Mouse (Mus musculus): Measurements from ENCODE around the gene Mettl7a2.

The Mettl7a2 gene

DNA sequence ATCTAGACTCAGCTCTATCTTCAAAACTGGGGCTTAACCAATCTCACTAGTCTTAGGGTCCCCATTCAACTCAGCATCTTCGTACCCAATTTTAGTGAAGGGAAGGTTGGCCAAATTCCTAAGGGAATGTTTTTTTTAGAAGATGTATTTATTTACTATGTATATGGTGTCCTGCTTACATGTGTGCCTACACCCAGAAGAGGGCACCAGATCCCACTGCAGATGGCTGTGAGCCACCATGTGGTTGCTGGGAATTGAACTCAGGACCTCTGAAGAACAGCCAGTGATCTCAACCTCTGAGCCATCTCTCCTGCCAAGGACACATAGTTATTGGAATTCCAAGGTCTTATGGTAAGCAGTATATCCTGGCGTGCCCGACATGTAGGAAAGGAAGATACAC, 42.6 kb downstream of the Mettl7a2 start:
- DNase-seq (ENCODE audit: low spot score), result no peak

DNA sequence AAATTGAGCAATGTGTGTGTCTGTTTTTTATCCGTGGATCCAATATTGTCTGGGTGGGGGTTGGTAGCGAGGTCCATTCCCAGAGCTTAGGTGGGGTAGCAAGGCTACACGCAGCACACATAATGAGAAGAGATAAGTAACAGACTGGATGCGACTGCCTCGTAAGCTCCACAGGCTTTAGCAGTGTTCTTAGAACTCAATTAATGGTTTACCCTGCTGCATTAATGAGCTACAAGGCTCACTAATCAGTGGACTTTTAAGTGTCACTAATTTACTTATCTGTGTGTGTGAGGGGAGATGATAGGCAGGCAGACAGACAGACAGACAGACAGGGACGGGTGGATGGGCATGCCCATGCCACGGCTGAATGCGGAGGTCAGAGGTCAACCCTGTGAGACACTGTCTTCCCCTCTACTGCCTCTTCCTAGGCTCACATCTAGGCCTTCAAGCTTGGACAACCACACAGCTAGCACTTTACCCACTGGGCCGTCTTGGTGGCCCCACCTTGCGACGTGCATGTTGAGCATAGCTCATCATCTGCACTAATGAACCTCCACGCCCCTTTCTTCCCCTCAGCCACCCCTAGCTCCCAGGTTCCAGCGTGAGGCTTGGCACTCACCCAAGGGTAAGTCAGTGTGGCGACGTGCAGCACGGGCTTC, 47.7 kb downstream of the Mettl7a2 start:
- DNase-seq (ENCODE audit: low spot score), result no peak

DNA sequence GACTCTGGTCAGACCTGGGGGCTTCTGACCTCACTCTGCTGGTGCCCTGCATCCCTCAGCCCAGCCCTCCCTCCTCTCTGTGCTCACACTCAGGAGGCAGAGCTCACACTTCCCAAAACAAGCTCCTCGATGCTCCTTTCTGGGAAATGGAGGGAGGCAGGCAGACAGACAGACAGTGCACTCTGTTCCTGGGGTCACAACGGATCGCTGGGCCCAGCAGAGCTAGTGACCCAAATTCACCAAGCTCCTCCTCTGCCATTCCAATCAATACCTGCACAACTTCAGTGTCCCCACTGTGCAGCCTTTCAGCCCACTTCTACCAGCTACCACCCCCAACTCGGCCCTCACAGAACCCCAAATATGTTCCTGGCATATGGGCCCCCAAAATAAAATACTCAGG, 48.8 kb downstream of the Mettl7a2 start:
- DNase-seq (ENCODE audit: low spot score), result no peak

DNA sequence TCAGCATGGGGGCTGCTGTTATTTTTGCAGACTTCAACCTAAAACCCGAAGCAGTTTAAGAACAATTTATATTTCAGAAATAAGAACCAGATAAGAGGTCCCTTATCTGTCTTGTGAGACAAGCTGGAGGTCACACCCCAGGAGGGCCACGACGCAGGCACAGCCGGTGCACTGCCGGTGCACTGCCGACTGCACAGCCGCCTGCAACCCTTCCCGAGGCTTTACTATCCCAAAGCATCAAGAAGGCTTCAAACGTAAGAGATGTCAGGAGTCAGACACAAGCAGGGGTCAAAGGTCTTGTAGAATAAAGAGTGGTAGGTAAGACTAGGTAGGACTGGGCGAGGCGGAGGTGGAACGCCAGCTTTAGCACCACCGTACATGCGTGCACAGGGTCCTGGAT, 49.3 kb downstream of the Mettl7a2 start:
- no peak for DNase-seq (ENCODE audit: low spot score)

DNA sequence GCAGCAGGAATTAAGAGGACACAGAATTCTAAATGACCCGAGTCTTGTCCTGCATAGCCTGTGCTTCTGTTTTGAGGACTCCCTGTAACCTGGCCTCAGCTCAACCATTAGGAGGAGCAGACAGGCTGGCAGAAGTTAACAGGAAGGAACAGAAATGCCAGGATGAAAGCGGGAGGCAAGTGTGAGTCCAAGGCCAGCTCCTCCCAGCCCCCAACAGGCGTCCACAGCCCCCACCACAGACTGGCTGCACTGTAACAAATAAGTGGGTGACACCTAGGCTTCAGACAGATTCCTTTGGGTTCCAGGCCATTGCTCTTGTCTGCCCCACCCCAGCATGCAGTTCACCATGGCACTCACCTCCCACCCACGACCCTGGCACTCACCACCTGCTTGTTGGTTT, 49.8 kb downstream of the Mettl7a2 start:
- no peak for DNase-seq (ENCODE audit: low spot score)

DNA sequence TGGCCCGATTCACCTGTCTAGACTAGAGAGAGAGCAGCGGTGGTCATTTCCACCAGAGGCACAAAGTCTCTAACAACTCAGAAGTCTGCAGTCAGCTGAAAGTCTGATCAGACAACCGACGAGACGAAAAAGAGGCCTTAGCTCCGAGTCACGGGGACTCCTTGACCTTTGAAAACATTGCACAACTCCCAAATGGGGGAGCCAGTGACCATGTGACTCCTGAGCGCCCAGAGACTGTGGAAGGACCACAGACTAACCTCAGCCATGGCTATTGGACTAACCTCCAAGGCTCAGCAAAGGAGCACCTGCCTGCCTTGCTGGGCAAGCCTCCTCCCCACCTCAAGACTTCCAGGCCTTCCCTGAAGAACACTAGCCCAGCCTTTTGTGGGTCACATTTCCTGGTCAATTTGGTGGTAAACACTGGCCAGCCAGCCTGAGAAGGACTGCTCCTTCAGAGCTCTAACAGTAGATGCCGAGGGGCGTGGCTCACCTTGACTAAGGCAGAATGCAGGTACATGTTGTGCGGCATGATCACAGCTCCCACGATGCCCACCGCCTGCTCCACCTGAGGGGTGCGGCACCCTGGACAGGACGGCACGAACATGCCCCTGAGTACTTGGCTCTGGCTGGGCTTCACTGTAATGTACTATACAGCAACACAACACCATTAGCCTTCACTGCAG, 50.5 kb downstream of the Mettl7a2 start:
- DNase-seq (ENCODE audit: low spot score), result no peak

DNA sequence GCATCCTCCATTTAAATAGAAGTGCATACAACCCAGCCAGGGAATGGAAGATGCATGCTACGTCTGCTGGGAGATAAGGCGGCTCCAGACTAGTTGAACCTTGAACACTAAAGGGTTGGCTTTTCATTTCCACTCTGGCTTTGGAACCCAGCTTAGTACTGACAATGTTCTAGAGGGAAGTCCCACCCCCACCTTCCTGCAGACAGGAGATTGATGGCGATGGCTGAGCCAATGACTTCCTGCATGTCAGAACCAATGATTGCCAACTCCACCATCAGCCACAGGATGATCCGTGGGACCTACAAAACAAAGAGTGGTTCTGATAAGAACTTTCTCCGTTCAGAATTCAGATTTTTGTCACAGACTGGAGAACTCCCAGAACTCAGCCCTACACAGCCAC, 53.1 kb downstream of the Mettl7a2 start:
- DNase-seq (ENCODE audit: low spot score), result no peak

DNA sequence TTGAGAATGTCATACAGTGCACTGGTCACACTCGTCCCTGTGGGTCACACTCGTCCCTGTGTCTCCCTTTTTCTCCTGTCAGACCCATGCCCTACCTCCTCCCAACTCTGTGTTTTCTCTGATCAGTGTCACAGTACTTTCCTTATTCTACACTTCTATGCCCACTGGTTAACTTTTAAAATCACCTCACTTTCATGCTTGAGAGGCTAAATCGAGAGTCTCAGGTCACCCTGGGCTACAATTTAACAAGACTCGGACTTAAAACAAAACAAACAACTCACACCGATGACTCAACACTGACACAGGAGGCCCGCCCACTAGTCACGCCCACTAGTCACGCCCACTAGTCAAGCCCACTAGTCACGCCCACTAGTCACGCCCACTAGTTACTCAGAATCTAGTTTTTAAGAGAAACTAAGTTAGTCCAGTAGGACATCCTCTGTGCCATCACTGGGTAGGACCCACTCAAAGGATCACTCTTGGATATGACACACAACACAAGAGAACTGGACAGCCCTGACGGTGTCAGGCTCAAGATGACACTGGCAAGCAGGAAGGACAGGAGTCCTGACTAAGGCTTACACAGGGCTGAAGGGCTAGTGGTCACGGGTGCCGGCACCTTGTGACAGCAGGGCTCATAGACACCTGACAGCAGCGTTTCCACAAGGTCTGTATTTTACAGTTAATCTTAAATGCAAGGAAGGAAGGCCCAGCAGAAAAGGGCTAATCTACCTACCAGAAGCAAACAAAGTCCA, 58.1 kb downstream of the Mettl7a2 start:
- DNase-seq (ENCODE audit: low spot score), result peak; percentile 69

All from adipocyte (in vitro differentiated cells).